Mouse (Mus musculus): ENCODE measurements around the gene Ppp2r2c. TPM values are rescaled to one million over a fixed set of nuclear protein-coding genes. Genes with fewer than 3 reads are reported as not detected.

Gene Ppp2r2c
- total and polyA plus RNA-seq, 2 experiments from 2014 or later = 96.1 to 177 TPM

- H3K4me2 ChIP-seq (ENCODE audit: low read depth) = no peak overlapping the region
- H3K27ac ChIP-seq (ENCODE audit: low read depth, low read length) = peak overlapping the region; percentile 29; the same call in 1 of the 2 replicates
- H3K4me3 ChIP-seq (ENCODE audit: low read depth, low read length) = no peak overlapping the region
- TF ChIP-seq CTCF (IDR thresholded peaks at IDR 0.05; ENCODE audit: low read depth) = no peak
- no peaks in the 10 kb centered on the region for H3K27me3 ChIP-seq (ENCODE audit: insufficient read depth, low read length)
- DNase-seq = peak; percentile 38
- H3K9me3 ChIP-seq (ENCODE audit: low read length) = no peaks in the 10 kb centered on the region
- H3K9ac ChIP-seq = no peak overlapping the region
- H3K36me3 ChIP-seq (ENCODE audit: insufficient read depth) = no peaks in the 10 kb centered on the region
- ATAC-seq = peak; percentile 82
- H3K4me1 ChIP-seq (ENCODE audit: insufficient read depth) = 0 out of 2 replicates have a peak, but pooled peaks cover 7% of the 10 kb centered on the region
- WGBS = 35% methylated on average over 4 of the region's 4 CpGs
These were observed 16.7 kb upstream of the Ppp2r2c start for GRCm38 (mm10) chr5:36851572-36851971.

GRCm38 (mm10) chr5:36855180-36855579, 13.1 kb upstream of the Ppp2r2c start:
- Histone ChIP-seq H3K9ac (no peak overlapping the region), H3K27ac (ENCODE audit: low read depth, low read length) (no peak overlapping the region), H3K4me1 (ENCODE audit: insufficient read depth) (0 out of 2 replicates have a peak, but pooled peaks cover 7% of the 10 kb centered on the region), H3K4me2 (ENCODE audit: low read depth) (no peak overlapping the region), H3K4me3 (ENCODE audit: low read depth, low read length) (no peak overlapping the region), H3K9me3 (ENCODE audit: low read length) (no peaks in the 10 kb centered on the region), H3K36me3 (ENCODE audit: insufficient read depth) (no peaks in the 10 kb centered on the region), H3K27me3 (ENCODE audit: insufficient read depth, low read length) (no peaks in the 10 kb centered on the region)
- 77% methylated on average over 3 of the region's 3 CpGs for WGBS
- ATAC-seq (no peak), DNase-seq (no peak)
- TF ChIP-seq CTCF (IDR thresholded peaks at IDR 0.05; ENCODE audit: low read depth) = no peak

GRCm38 (mm10) chr5:36856529-36856928, 11.8 kb upstream of the Ppp2r2c start:
- H3K36me3 ChIP-seq (ENCODE audit: insufficient read depth) = no peaks in the 10 kb centered on the region
- H3K27me3 ChIP-seq (ENCODE audit: insufficient read depth, low read length) = no peaks in the 10 kb centered on the region
- H3K9ac ChIP-seq = no peak overlapping the region
- no peak overlapping the region for H3K4me3 ChIP-seq (ENCODE audit: low read depth, low read length)
- no peak overlapping the region for H3K27ac ChIP-seq (ENCODE audit: low read depth, low read length)
- no peaks in the 10 kb centered on the region for H3K9me3 ChIP-seq (ENCODE audit: low read length)
- ATAC-seq (no peak), DNase-seq (no peak)
- WGBS = 88% methylated on average over 7 of the region's 7 CpGs
- 0 out of 2 replicates have a peak, but pooled peaks cover 5% of the 10 kb centered on the region for H3K4me1 ChIP-seq (ENCODE audit: insufficient read depth)
- no peak overlapping the region for H3K4me2 ChIP-seq (ENCODE audit: low read depth)
- TF ChIP-seq CTCF (IDR thresholded peaks at IDR 0.05; ENCODE audit: low read depth) = no peak

GRCm38 (mm10) chr5:36857546-36857945, 10.8 kb upstream of the Ppp2r2c start:
- no peaks in the 10 kb centered on the region for H3K27me3 ChIP-seq (ENCODE audit: insufficient read depth, low read length)
- no peaks in the 10 kb centered on the region for H3K9me3 ChIP-seq (ENCODE audit: low read length)
- H3K4me2 ChIP-seq (ENCODE audit: low read depth) = no peak overlapping the region
- DNase-seq (no peak), ATAC-seq (no peak; the same call in 1 of the 2 replicates)
- no peak for TF ChIP-seq CTCF (IDR thresholded peaks at IDR 0.05; ENCODE audit: low read depth)
- H3K36me3 ChIP-seq (ENCODE audit: insufficient read depth) = no peaks in the 10 kb centered on the region
- no peaks in the 10 kb centered on the region for H3K4me1 ChIP-seq (ENCODE audit: insufficient read depth)
- H3K4me3 ChIP-seq (ENCODE audit: low read depth, low read length) = no peak overlapping the region
- WGBS = 53% methylated on average over 5 of the region's 5 CpGs
- H3K27ac ChIP-seq (ENCODE audit: low read depth, low read length) = no peak overlapping the region
- H3K9ac ChIP-seq = no peak overlapping the region

- H3K9ac ChIP-seq = no peak overlapping the region
- TF ChIP-seq CTCF (IDR thresholded peaks at IDR 0.05; ENCODE audit: low read depth) = peak; percentile 56
- no peak for ATAC-seq
- no peaks in the 10 kb centered on the region for H3K36me3 ChIP-seq (ENCODE audit: insufficient read depth)
- H3K9me3 ChIP-seq (ENCODE audit: low read length) = no peaks in the 10 kb centered on the region
- H3K4me3 ChIP-seq (ENCODE audit: low read depth, low read length) = no peak overlapping the region
- H3K4me1 ChIP-seq (ENCODE audit: insufficient read depth) = no peaks in the 10 kb centered on the region
- no peak overlapping the region for H3K4me2 ChIP-seq (ENCODE audit: low read depth)
- H3K27me3 ChIP-seq (ENCODE audit: insufficient read depth, low read length) = peaks cover 3% of the 10 kb centered on the region; the same call in 1 of the 2 replicates
- no peak for DNase-seq
- 90% methylated on average over 2 of the region's 2 CpGs for WGBS
- H3K27ac ChIP-seq (ENCODE audit: low read depth, low read length) = no peak overlapping the region
These were observed 7.2 kb upstream of the Ppp2r2c start for GRCm38 (mm10) chr5:36861084-36861483.

GRCm38 (mm10) chr5:36866701-36867250, 1.5 kb upstream of the Ppp2r2c start:
- H3K4me1 ChIP-seq (ENCODE audit: insufficient read depth) = no peaks in the 10 kb centered on the region
- H3K27ac ChIP-seq (ENCODE audit: low read depth, low read length) = no peak overlapping the region
- H3K4me3 ChIP-seq (ENCODE audit: low read depth, low read length) = no peak overlapping the region
- ATAC-seq = no peak
- no peak for TF ChIP-seq CTCF (IDR thresholded peaks at IDR 0.05; ENCODE audit: low read depth)
- 62% methylated on average over 7 of the region's 7 CpGs for WGBS
- H3K9ac ChIP-seq = no peak overlapping the region
- peaks cover 21% of the 10 kb centered on the region for H3K27me3 ChIP-seq (ENCODE audit: insufficient read depth, low read length)
- no peaks in the 10 kb centered on the region for H3K9me3 ChIP-seq (ENCODE audit: low read length)
- DNase-seq = no peak
- H3K36me3 ChIP-seq (ENCODE audit: insufficient read depth) = no peaks in the 10 kb centered on the region
- H3K4me2 ChIP-seq (ENCODE audit: low read depth) = 0 out of 2 replicates have a peak overlapping the region, but pooled peaks have one; percentile 81

GRCm38 (mm10) chr5:36867561-36867960, 752 bp upstream of the Ppp2r2c start:
- ATAC-seq = no peak; the same call in 1 of the 2 replicates
- peaks cover 21% of the 10 kb centered on the region for H3K27me3 ChIP-seq (ENCODE audit: insufficient read depth, low read length)
- no peak for DNase-seq

More at GRCm38 (mm10) chr5:36867561-36867960, 752 bp upstream of the Ppp2r2c start:
- H3K36me3 ChIP-seq (ENCODE audit: insufficient read depth) = no peaks in the 10 kb centered on the region
- 0 out of 2 replicates have a peak overlapping the region, but pooled peaks have one; percentile 15 for H3K27ac ChIP-seq (ENCODE audit: low read depth, low read length)
- no peak for TF ChIP-seq CTCF (IDR thresholded peaks at IDR 0.05; ENCODE audit: low read depth)
- peak overlapping the region; percentile 77 for H3K9ac ChIP-seq
- H3K4me2 ChIP-seq (ENCODE audit: low read depth) = peak overlapping the region; percentile 81
- 6% methylated on average over 6 of the region's 6 CpGs for WGBS
- no peaks in the 10 kb centered on the region for H3K9me3 ChIP-seq (ENCODE audit: low read length)
- H3K4me3 ChIP-seq (ENCODE audit: low read depth, low read length) = peak overlapping the region; percentile 65
- no peaks in the 10 kb centered on the region for H3K4me1 ChIP-seq (ENCODE audit: insufficient read depth)
